ENCODE assay signal across 26 mouse cellular contexts in the genomic region with DNA sequence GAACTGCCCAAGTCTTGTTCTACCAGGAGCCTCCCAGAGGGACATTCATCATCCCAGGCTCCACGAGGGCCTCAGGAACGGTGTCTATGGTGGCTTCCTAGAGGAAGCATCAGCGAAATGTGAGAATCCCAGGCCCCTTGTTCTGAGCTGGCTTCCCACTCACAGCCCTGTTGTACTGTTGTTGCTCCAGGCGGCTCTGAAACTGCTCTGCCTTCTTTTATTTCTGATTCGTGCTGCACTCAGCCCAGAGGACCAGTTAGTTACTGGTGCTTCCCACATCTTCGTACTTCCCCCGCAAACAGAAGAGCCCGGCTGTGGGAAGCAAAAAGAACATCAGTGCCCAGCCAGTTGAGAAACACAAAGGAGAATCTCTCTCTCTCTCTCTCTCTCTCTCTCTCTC.
DNase-seq lines count a peak whose midpoint lies in the region; TF ChIP-seq lines count a peak whose summit lies in the region.
"Had no signal": no experiment of that assay in that cellular context is flagged by ENCODE, and none has a peak within 500 bp of the region (broad histone marks: within the 10 kb centered on the region; RNA-seq: fewer than 3 reads in every experiment).

No protein-coding gene starts in this region.

- no peak overlapping the region for H3K4me3 ChIP-seq in left cerebral cortex, adult 2 months
- H3K4me3 ChIP-seq: embryonic facial prominence, embryonic 10.5 days; forebrain, embryonic 15.5 days; gastrocnemius, adult 2 months; heart, embryonic 15.5 days; hindbrain, embryonic 15.5 days; lung, embryonic 15.5 days; megakaryocyte, embryonic 14.5 days; midbrain, embryonic 13.5 days; neural tube, embryonic 13.5 days had no signal

- peak overlapping the region; percentile 42; the same call in 1 of the 2 replicates for H3K27ac ChIP-seq in left cerebral cortex, adult 2 months
- H3K27ac ChIP-seq: embryonic facial prominence, embryonic 10.5 days; forebrain, embryonic 15.5 days; gastrocnemius, adult 2 months; heart, embryonic 15.5 days; hindbrain, embryonic 15.5 days; liver, embryonic 14.5 days; lung, embryonic 15.5 days; midbrain, embryonic 13.5 days; neural tube, embryonic 13.5 days had no signal

- peak; percentile 51 to 67 for DNase-seq in frontal cortex, adult 2 months (ENCODE audit: extremely low spot score in 1 of 2, low spot score in 1 of 2)
- DNase-seq in frontal cortex, postnatal 25 days (ENCODE audit: low spot score in 2 of 2): no peak
- peak; percentile 35 for DNase-seq in left cerebral cortex, adult 11 months (ENCODE audit: low spot score)
- DNase-seq in left cerebral cortex, postnatal 4 days: no peak
- peak; percentile 34 to 48 for DNase-seq in left cerebral cortex, adult 2 months (ENCODE audit: extremely low spot score in 1 of 2, low spot score in 2 of 2)
- peak; percentile 20 for DNase-seq in right cerebral cortex, postnatal 14 days
- DNase-seq in natural killer cell, adult 2 months (ENCODE audit: low spot score in 2 of 2): no peak
- DNase-seq in spleen, postnatal 36 days (ENCODE audit: low spot score in 2 of 2): no peak
- DNase-seq: adrenal gland, postnatal 25 days; gastrocnemius, adult 2 months; heart, postnatal 4 days; kidney, adult 2 months; kidney, postnatal 25 days; lung, postnatal 36 days; retina, postnatal 1 day; thymus, adult 2 months; thymus, postnatal 4 days had no signal

- intact Hi-C loops in left cerebral cortex, postnatal 4 days (cut with DNase I): no loop called here
- intact Hi-C loops in left cerebral cortex, adult 2 months (cut with DNase I): no loop called here

- TF ChIP-seq CTCF in left cerebral cortex, adult 2 months (IDR thresholded peaks at IDR 0.05): no peak

Comparison
In these comparisons a context has a peak if more than half of its experiments do, and no peak if none do; other contexts are left out.
1. DNase-seq: peak in frontal cortex, adult 2 months (2 of 2), left cerebral cortex, adult 11 months (single experiment), left cerebral cortex, adult 2 months (2 of 2) and right cerebral cortex, postnatal 14 days (single experiment); none in frontal cortex, postnatal 25 days (0 of 2), left cerebral cortex, postnatal 4 days (single experiment), natural killer cell, adult 2 months (0 of 2) and spleen, postnatal 36 days (0 of 2).